Mouse (Mus musculus): ENCODE measurements around the gene Ppp1r21.

DNA sequence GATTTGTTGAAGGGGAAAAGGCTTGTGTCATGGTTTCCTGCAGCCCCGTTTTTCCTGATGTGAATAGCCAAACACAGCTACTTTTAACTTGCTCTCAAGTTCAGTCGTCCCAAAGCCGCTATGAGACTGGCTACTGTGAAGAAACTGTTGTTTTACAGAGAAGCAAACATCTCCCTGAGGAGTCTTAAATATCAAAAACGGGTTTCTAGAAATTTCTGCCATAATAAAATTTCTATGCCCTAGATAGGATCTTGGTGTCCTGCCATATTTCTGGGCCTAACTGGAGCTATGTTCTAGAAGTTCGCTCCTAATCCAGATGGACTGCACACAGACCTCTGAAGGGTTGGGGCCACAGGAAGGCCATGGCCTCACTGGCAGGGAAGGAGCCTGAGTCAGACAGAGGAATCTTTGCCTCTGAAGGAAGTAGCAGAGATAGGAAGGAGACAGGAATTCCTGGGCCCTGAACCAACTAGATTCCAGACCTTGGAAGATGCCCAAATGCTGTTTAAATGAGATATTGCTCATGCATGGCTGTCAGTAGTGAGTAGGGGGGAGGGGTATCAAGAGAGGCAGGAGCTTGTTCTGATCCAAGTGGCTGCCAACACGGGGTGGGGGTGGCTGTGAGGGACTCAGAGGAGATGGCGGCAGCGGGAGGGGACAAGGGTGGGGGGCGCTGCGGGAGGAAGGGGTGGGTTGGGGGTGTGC, 98.9 kb downstream of the Ppp1r21 start:
- TF ChIP-seq TAL1 (IDR thresholded peaks at IDR 0.05; ENCODE audit: low read length) (no peak), GATA1 (IDR thresholded peaks at IDR 0.05; ENCODE audit: low read length) (no peak)

Data from erythroblast, embryonic 14.5 days (primary cell).